Mouse (Mus musculus): ENCODE measurements around the gene Snrpa1.

GRCm38 (mm10) chr7:66090676-66091190, 31.9 kb downstream of the Snrpa1 start:
- TF ChIP-seq ZNF384 (IDR thresholded peaks at IDR 0.05; ENCODE audit: low read depth, low read length), result no peak
- TF ChIP-seq HCFC1 (IDR thresholded peaks at IDR 0.05; ENCODE audit: borderline replicate concordance, insufficient read depth, low read length), result no peak
